Mouse (Mus musculus) kidney, adult 2 months (tissue): Measurements from ENCODE around the gene Gm37240. TPM values are rescaled to one million over a fixed set of nuclear protein-coding genes. Genes with fewer than 3 reads are reported as not detected.

Experiments used
- DNase-seq: peaks from one replicate; pipeline ENCODE4 v3.0.0; 2021
- H3K27ac ChIP-seq: fragments of 200-500 bp; 2 replicates; pipeline ENCODE4 v1.5.1; 2012; ENCODE audit warnings: low read depth, low read length, control low read depth, inconsistent platforms; ENCODE audit not compliant: insufficient read depth
- H3K27me3 ChIP-seq: fragments of 200-500 bp; replicated peaks from 2 replicates; pipeline ENCODE4 v1.6.1; 2012; ENCODE audit warnings: mild to moderate bottlenecking, moderate library complexity, low read length, inconsistent platforms; ENCODE audit not compliant: control insufficient read depth, insufficient read depth
- H3K36me3 ChIP-seq: fragments of 200-500 bp; 2 replicates; pipeline ENCODE4 v1.6.1; 2012; ENCODE audit warnings: mild to moderate bottlenecking, moderate library complexity, low read length, inconsistent platforms; ENCODE audit not compliant: control insufficient read depth, insufficient read depth
- H3K4me1 ChIP-seq: fragments of 200-500 bp; 2 replicates; pipeline ENCODE4 v1.6.1; 2011; ENCODE audit warnings: low read length; ENCODE audit not compliant: control insufficient read depth, insufficient read depth
- H3K4me3 ChIP-seq: fragments of 200-500 bp; 2 replicates; pipeline ENCODE4 v1.5.1; 2011; ENCODE audit warnings: mild to moderate bottlenecking, low read depth, low read length, control low read depth; ENCODE audit not compliant: insufficient read depth
- CTCF ChIP-seq: fragments of 200-500 bp; conservative IDR thresholded peaks from 2 replicates; pipeline ENCODE4 v1.5.1; 2011; ENCODE audit warnings: low read depth, mild to moderate bottlenecking, control low read depth, low read length, moderate library complexity, mixed read lengths; ENCODE audit not compliant: insufficient read depth, insufficient read length
- POLR2A ChIP-seq: fragments of 200-500 bp; IDR thresholded peaks from one replicate; pipeline ENCODE4 v1.6.1; 2011; ENCODE audit warnings: low read depth, low read length, control low read depth
- WGBS: fragments of 180-500 bp; shearing (Covaris S2); methylation state at CpG from one replicate; pipeline ENCODE4 v1.1.7; 2018; 5-methylcytosine and 5-hydroxymethylcytosine counted together
- polyA plus RNA-seq: library from polyadenylated mRNA; depleted of rRNA; stranded (reverse); fragments of >200 nt; gene quantifications from 2 replicates; pipeline ENCODE4 v1.2.3, GENCODE M21; 2012

Gm37240 gene
- polyA plus RNA-seq, 1 experiment: 5.5 TPM

GRCm38 (mm10) chr3:85710695-85711094 is 176.6 kb downstream of the Gm37240 start:
- Histone ChIP-seq H3K4me3 (no peak overlapping the region), H3K27me3 (no peaks in the 10 kb centered on the region), H3K36me3 (no peaks in the 10 kb centered on the region), H3K27ac (no peak overlapping the region), H3K4me1 (peaks cover 4% of the 10 kb centered on the region; the same call in 1 of the 2 replicates)
- TF ChIP-seq POLR2A (no peak), CTCF (no peak)
- 58% methylated on average over 8 of the region's 8 CpGs for WGBS
- no peak for DNase-seq

- Histone ChIP-seq H3K27ac (no peak overlapping the region), H3K27me3 (no peaks in the 10 kb centered on the region), H3K4me1 (peaks cover 4% of the 10 kb centered on the region; the same call in 1 of the 2 replicates), H3K36me3 (no peaks in the 10 kb centered on the region), H3K4me3 (no peak overlapping the region)
- 35% methylated on average over 7 of the region's 7 CpGs for WGBS
- peak; percentile 53 for DNase-seq
- TF ChIP-seq POLR2A (no peak), CTCF (peak; percentile 68)
Observed at GRCm38 (mm10) chr3:85707421-85707820, 179.9 kb downstream of the Gm37240 start.

- no peak overlapping the region for H3K4me3 ChIP-seq
- 76% methylated on average over 6 of the region's 6 CpGs for WGBS
- no peaks in the 10 kb centered on the region for H3K4me1 ChIP-seq
- H3K36me3 ChIP-seq: no peaks in the 10 kb centered on the region
- TF ChIP-seq POLR2A: no peak
- no peak for TF ChIP-seq CTCF
- DNase-seq: no peak
- H3K27me3 ChIP-seq: no peaks in the 10 kb centered on the region
- no peak overlapping the region for H3K27ac ChIP-seq
Observed at GRCm38 (mm10) chr3:85703141-85703882, 184.0 kb downstream of the Gm37240 start.

- no peak for DNase-seq
- Histone ChIP-seq H3K4me1 (no peaks in the 10 kb centered on the region), H3K36me3 (no peaks in the 10 kb centered on the region), H3K27ac (no peak overlapping the region), H3K4me3 (no peak overlapping the region), H3K27me3 (no peaks in the 10 kb centered on the region)
- TF ChIP-seq POLR2A: no peak
- no peak for TF ChIP-seq CTCF
- 95% methylated on average over 4 of the region's 4 CpGs for WGBS
Observed at GRCm38 (mm10) chr3:85698496-85698895, 188.8 kb downstream of the Gm37240 start.

GRCm38 (mm10) chr3:85695056-85695455 is 192.3 kb downstream of the Gm37240 start:
- no peak overlapping the region for H3K27ac ChIP-seq
- no peaks in the 10 kb centered on the region for H3K36me3 ChIP-seq
- WGBS: 63% methylated on average over 3 of the region's 3 CpGs
- no peak for DNase-seq
- TF ChIP-seq CTCF: no peak
- no peak for TF ChIP-seq POLR2A
- no peaks in the 10 kb centered on the region for H3K27me3 ChIP-seq
- H3K4me1 ChIP-seq: peaks cover 3% of the 10 kb centered on the region; the same call in 1 of the 2 replicates
- H3K4me3 ChIP-seq: no peak overlapping the region

- Histone ChIP-seq H3K4me3 (no peak overlapping the region), H3K4me1 (peaks cover 3% of the 10 kb centered on the region; the same call in 1 of the 2 replicates), H3K36me3 (no peaks in the 10 kb centered on the region), H3K27ac (no peak overlapping the region), H3K27me3 (no peaks in the 10 kb centered on the region)
- DNase-seq: no peak
- no peak for TF ChIP-seq CTCF
- 68% methylated on average over 3 of the region's 3 CpGs for WGBS
Observed at GRCm38 (mm10) chr3:85693013-85693412, 194.3 kb downstream of the Gm37240 start.

- H3K27me3 ChIP-seq: no peaks in the 10 kb centered on the region
- WGBS: 31% methylated on average over 4 of the region's 4 CpGs
- no peak for TF ChIP-seq CTCF
- TF ChIP-seq POLR2A: no peak
- DNase-seq: peak; percentile 27
- peaks cover 3% of the 10 kb centered on the region; the same call in 1 of the 2 replicates for H3K4me1 ChIP-seq
- H3K27ac ChIP-seq: no peak overlapping the region
- H3K36me3 ChIP-seq: no peaks in the 10 kb centered on the region
- no peak overlapping the region for H3K4me3 ChIP-seq
Observed at GRCm38 (mm10) chr3:85691134-85691533, 196.2 kb downstream of the Gm37240 start.
